In genomic region chr11:96780306-96780705, GRCm38 (mm10) we compare ENCODE assay signal across 25 mouse cellular contexts.
"Had no signal": no experiment of that assay in that cellular context is flagged by ENCODE, and none has a peak within 500 bp of the region (broad histone marks: within the 10 kb centered on the region; RNA-seq: fewer than 3 reads in every experiment).

No protein-coding gene starts in this region.

- H3K27ac ChIP-seq: heart, adult 2 months; heart, embryonic 10.5 days; hindbrain, embryonic 10.5 days; hindbrain, embryonic 13.5 days; hindbrain, embryonic 15.5 days; hindbrain, postnatal 0 days; kidney, embryonic 15.5 days; kidney, postnatal 0 days; limb, embryonic 13.5 days; limb, embryonic 15.5 days; liver, embryonic 12.5 days; liver, embryonic 14.5 days had no signal

- H3K4me2 ChIP-seq: heart, embryonic 12.5 days; hindbrain, embryonic 13.5 days; hindbrain, embryonic 15.5 days; kidney, embryonic 15.5 days; limb, embryonic 13.5 days; limb, embryonic 15.5 days; liver, embryonic 12.5 days had no signal

- H3K27me3 ChIP-seq: heart, embryonic 12.5 days; hindbrain, embryonic 13.5 days; hindbrain, embryonic 15.5 days; kidney, embryonic 15.5 days; limb, embryonic 13.5 days; limb, embryonic 15.5 days; liver, embryonic 12.5 days had no signal

- H3K9ac ChIP-seq: heart, embryonic 12.5 days; hindbrain, embryonic 13.5 days; hindbrain, embryonic 15.5 days; kidney, embryonic 15.5 days; limb, embryonic 13.5 days; limb, embryonic 15.5 days; liver, embryonic 12.5 days; liver, embryonic 14.5 days had no signal

- H3K36me3 ChIP-seq: heart, embryonic 10.5 days; heart, embryonic 12.5 days; hindbrain, embryonic 10.5 days; hindbrain, embryonic 13.5 days; hindbrain, embryonic 15.5 days; kidney, embryonic 15.5 days; limb, embryonic 13.5 days; limb, embryonic 15.5 days; liver, embryonic 12.5 days had no signal

- H3K4me3 ChIP-seq: heart, adult 2 months; heart, embryonic 10.5 days; heart, embryonic 12.5 days; hindbrain, embryonic 10.5 days; hindbrain, embryonic 13.5 days; hindbrain, embryonic 15.5 days; kidney, embryonic 15.5 days; limb, embryonic 13.5 days; limb, embryonic 15.5 days; liver, embryonic 12.5 days had no signal

- H3K9me3 ChIP-seq: heart, embryonic 10.5 days; heart, embryonic 12.5 days; hindbrain, embryonic 10.5 days; hindbrain, embryonic 13.5 days; hindbrain, embryonic 15.5 days; kidney, embryonic 15.5 days; limb, embryonic 13.5 days; limb, embryonic 15.5 days; liver, embryonic 12.5 days had no signal

- DNase-seq: gastrocnemius, postnatal 25 days; heart, adult 2 months; heart, postnatal 10 days; heart, postnatal 4 days; kidney, adult 11 months; kidney, adult 2 months; kidney, adult 9 months; kidney, postnatal 14 days; kidney, postnatal 36 days; layer of hippocampus, adult 9-11 months; layer of hippocampus, postnatal 36 days; left cerebral cortex, postnatal 4 days had no signal

- ATAC-seq: hindbrain, postnatal 0 days; intestine, embryonic 16.5 days; liver, embryonic 12.5 days had no signal
